Mouse (Mus musculus): ENCODE measurements at regions not wholly inside any gene's neighbourhood (a gene's known extent, or its start where the extent isn't known, plus 50 kb on each side); places are given as distances from the start of the nearest gene placed in this dataset.

DNA sequence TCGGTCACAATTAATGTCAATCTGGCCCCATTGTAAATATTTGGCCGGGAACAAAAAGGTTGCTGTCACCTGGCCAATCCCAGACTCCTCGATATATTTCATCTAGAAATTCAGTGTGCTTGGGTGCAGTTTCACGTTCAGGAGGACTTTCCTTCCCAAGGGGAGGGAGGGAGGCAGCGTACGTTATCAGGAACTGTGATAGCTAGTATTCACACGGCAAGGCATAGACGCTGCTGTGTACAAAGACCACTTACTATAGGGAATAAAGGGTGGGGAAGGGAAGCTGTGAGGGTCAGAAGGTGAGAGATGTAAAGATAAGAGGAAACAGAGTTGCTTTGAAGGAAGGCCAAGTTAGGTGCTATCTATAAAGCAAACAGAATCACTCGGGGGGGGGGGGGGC is 132.7 kb upstream of the Sox9 start:
- no peak overlapping the region for H3K4me2 ChIP-seq (ENCODE audit: low read depth, low read length)
- no peaks in the 10 kb centered on the region for H3K9me3 ChIP-seq (ENCODE audit: control insufficient read depth, low read length)
- WGBS = 31% methylated on average over 9 of the region's 9 CpGs
- H3K36me3 ChIP-seq (ENCODE audit: control insufficient read depth, insufficient read depth, low read length) = no peaks in the 10 kb centered on the region
- H3K27ac ChIP-seq (ENCODE audit: low read length) = no peak overlapping the region
- H3K4me1 ChIP-seq (ENCODE audit: control insufficient read depth, insufficient read depth, low read length) = no peaks in the 10 kb centered on the region
- H3K9ac ChIP-seq (ENCODE audit: low read depth, low read length) = no peak overlapping the region
- peak; percentile 63; the same call in 1 of the 2 replicates for ATAC-seq
- H3K4me3 ChIP-seq (ENCODE audit: low read length) = no peak overlapping the region
- no peaks in the 10 kb centered on the region for H3K27me3 ChIP-seq (replicated peaks; ENCODE audit: control insufficient read depth, insufficient read depth, low read length)

DNA sequence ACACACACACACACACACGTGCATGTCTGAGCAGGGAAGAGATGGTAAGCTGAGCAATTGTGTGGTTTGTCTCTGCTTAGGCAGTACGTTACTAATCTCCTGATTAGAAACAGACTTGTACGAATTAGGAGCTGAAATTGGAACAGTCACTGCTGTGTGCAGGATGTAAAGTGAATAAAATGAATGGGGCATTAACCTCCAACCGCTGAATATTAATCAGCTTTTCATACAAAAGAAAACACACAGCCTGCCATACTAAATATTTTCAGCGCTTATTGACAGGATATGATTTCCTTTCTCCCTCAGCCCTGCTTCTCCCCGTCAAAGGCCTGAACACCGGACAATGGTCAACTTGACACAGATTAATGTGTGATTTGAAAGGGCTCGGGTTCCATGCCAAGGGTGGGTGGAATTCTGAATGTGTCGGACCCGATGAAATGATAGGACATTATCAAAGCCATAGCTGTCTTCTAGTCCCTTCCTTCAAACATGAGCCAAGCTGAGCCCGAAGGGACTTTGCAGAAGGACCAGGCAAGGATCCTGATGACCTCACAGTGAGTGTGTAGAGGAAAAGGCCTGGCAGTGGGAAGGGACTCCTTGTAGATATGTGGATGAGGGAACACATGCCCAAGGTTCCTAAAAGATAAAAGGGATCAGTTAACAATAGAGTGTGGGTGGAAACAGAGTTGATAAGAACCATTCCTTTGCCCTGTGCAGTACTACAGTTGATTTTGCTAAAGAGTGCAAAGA is 124.4 kb upstream of the Sox9 start:
- no peak overlapping the region for H3K4me3 ChIP-seq (ENCODE audit: low read length)
- H3K9me3 ChIP-seq (ENCODE audit: control insufficient read depth, low read length) = no peaks in the 10 kb centered on the region
- 66% methylated on average over 11 of the region's 11 CpGs for WGBS
- H3K9ac ChIP-seq (ENCODE audit: low read depth, low read length) = no peak overlapping the region
- H3K4me2 ChIP-seq (ENCODE audit: low read depth, low read length) = no peak overlapping the region
- H3K36me3 ChIP-seq (ENCODE audit: control insufficient read depth, insufficient read depth, low read length) = no peaks in the 10 kb centered on the region
- ATAC-seq = no peak
- no peaks in the 10 kb centered on the region for H3K27me3 ChIP-seq (replicated peaks; ENCODE audit: control insufficient read depth, insufficient read depth, low read length)
- H3K27ac ChIP-seq (ENCODE audit: low read length) = no peak overlapping the region
- no peaks in the 10 kb centered on the region for H3K4me1 ChIP-seq (ENCODE audit: control insufficient read depth, insufficient read depth, low read length)

DNA sequence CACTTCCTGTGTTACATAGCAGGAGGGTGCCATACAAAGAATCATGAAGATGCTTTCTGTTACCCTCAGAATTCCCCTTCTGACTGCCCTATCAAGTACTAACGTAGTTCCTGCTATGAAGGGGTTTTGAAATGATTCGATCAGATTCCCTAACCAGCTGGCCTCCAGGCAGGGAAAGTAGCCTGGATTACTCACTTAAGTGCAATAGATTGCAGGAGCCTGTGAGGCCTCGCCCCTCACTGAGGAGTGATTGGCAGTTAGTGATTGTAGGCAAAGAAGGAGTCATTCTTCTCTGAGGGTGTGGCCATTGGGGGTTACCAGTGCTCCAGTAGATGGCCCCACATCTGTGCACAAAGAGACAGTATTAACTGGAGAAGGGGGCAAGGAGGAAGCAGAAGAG is 122.1 kb upstream of the Sox9 start:
- no peak for ATAC-seq
- no peak overlapping the region for H3K27ac ChIP-seq (ENCODE audit: low read length)
- 63% methylated on average over 3 of the region's 3 CpGs for WGBS

DNA sequence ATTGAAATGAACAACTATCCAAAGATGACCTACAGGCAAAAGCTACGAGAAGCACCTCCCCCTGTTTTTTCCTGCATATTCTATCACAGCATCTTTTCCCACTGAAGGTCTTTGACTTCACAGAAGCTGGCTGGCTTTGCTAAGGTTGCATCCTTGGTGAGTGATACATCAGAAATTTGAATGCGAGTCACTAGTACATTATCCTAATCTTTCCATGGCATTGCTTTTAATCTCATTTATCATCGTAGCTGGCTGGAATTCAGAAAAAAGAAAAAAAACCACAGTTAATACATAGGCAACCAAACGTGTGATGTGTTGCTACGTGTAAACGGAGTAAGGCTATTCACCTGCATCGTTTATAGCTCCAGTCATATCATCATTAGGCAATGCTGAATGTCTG is 120.6 kb upstream of the Sox9 start:
- H3K9ac ChIP-seq (ENCODE audit: low read depth, low read length) = no peak overlapping the region
- no peak for ATAC-seq
- no peak overlapping the region for H3K4me2 ChIP-seq (ENCODE audit: low read depth, low read length)
- H3K27ac ChIP-seq (ENCODE audit: low read length) = no peak overlapping the region
- H3K4me3 ChIP-seq (ENCODE audit: low read length) = no peak overlapping the region
- no peaks in the 10 kb centered on the region for H3K9me3 ChIP-seq (ENCODE audit: control insufficient read depth, low read length)
- no peaks in the 10 kb centered on the region for H3K4me1 ChIP-seq (ENCODE audit: control insufficient read depth, insufficient read depth, low read length)
- no peaks in the 10 kb centered on the region for H3K27me3 ChIP-seq (replicated peaks; ENCODE audit: control insufficient read depth, insufficient read depth, low read length)
- no peaks in the 10 kb centered on the region for H3K36me3 ChIP-seq (ENCODE audit: control insufficient read depth, insufficient read depth, low read length)
- WGBS = 84% methylated on average over 7 of the region's 7 CpGs

More for the DNA sequence above, 122.1 kb upstream of the Sox9 start:
- Histone ChIP-seq H3K9me3 (ENCODE audit: control insufficient read depth, low read length) (no peaks in the 10 kb centered on the region), H3K4me1 (ENCODE audit: control insufficient read depth, insufficient read depth, low read length) (no peaks in the 10 kb centered on the region), H3K4me3 (ENCODE audit: low read length) (no peak overlapping the region), H3K9ac (ENCODE audit: low read depth, low read length) (no peak overlapping the region), H3K4me2 (ENCODE audit: low read depth, low read length) (no peak overlapping the region), H3K36me3 (ENCODE audit: control insufficient read depth, insufficient read depth, low read length) (no peaks in the 10 kb centered on the region), H3K27me3 (replicated peaks; ENCODE audit: control insufficient read depth, insufficient read depth, low read length) (no peaks in the 10 kb centered on the region)

DNA sequence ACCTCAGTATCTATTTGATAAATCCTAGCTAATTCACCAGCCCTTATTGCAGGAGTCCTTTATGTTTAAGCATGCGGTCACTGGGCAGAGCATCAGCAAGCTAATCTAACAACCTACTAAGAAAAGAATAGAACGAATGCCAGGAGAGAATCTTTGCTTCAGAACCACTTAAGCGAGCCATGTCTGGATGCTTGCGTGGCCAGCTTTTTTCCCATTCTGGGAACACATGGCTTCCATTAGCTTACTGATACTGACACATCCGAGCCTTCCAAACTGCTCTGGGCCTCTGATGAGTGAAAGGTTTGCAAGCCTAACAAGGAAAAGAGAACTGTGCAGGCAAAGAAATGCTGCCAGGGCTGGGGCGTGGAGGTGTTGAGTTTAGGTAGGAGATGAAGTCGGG is 114.7 kb upstream of the Sox9 start:
- no peak overlapping the region for H3K4me2 ChIP-seq (ENCODE audit: low read depth, low read length)
- H3K9ac ChIP-seq (ENCODE audit: low read depth, low read length) = no peak overlapping the region
- no peak overlapping the region for H3K27ac ChIP-seq (ENCODE audit: low read length)
- H3K4me1 ChIP-seq (ENCODE audit: control insufficient read depth, insufficient read depth, low read length) = no peaks in the 10 kb centered on the region
- ATAC-seq = no peak
- no peaks in the 10 kb centered on the region for H3K27me3 ChIP-seq (replicated peaks; ENCODE audit: control insufficient read depth, insufficient read depth, low read length)
- H3K9me3 ChIP-seq (ENCODE audit: control insufficient read depth, low read length) = no peaks in the 10 kb centered on the region
- H3K36me3 ChIP-seq (ENCODE audit: control insufficient read depth, insufficient read depth, low read length) = no peaks in the 10 kb centered on the region
- 87% methylated on average over 7 of the region's 7 CpGs for WGBS
- H3K4me3 ChIP-seq (ENCODE audit: low read length) = no peak overlapping the region

DNA sequence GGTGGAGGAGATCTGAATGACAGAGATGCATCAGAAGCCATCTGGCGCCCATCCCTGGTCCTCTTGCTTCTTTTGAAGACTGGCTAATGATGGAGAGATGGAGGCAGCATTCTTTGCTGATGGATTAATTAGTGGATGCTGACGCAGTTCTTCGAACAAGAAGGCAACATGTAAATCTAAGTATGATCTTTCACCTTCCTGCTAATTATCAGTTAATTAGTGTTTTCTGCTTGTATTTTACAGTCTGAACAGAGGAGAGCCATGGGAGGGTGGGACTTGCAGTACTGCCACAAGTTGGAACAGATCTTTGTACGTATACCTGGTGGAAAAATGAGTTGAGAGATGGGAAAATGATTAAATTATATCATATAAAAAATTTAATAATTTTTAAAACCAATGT is 109.9 kb upstream of the Sox9 start:
- Histone ChIP-seq H3K4me3 (ENCODE audit: low read length) (no peak overlapping the region), H3K27ac (ENCODE audit: low read length) (no peak overlapping the region), H3K4me1 (ENCODE audit: control insufficient read depth, insufficient read depth, low read length) (no peaks in the 10 kb centered on the region), H3K4me2 (ENCODE audit: low read depth, low read length) (no peak overlapping the region), H3K27me3 (replicated peaks; ENCODE audit: control insufficient read depth, insufficient read depth, low read length) (no peaks in the 10 kb centered on the region), H3K9me3 (ENCODE audit: control insufficient read depth, low read length) (no peaks in the 10 kb centered on the region), H3K36me3 (ENCODE audit: control insufficient read depth, insufficient read depth, low read length) (no peaks in the 10 kb centered on the region), H3K9ac (ENCODE audit: low read depth, low read length) (no peak overlapping the region)
- ATAC-seq = no peak
- 89% methylated on average over 4 of the region's 4 CpGs for WGBS

DNA sequence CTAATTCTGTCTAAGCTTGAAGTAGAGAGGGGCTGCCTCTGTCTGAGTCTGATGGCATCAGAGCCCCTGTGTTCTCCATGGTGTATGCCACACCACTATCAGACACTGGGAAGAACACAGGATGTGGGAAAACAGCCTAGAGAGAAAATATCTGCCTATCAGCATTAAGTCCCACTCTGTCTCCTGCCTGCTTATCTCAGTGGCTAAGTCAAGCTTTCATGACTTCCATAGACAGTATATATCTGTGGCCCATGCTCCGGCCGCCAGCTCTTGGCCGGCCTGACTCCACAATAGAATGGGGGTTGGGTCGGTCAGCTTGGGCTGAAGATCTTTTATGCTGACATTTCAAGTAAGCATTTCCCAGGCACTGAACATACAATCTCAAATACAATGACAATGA is 92.0 kb upstream of the Sox9 start:
- Histone ChIP-seq H3K4me2 (ENCODE audit: low read depth, low read length) (no peak overlapping the region), H3K27ac (ENCODE audit: low read length) (no peak overlapping the region), H3K36me3 (ENCODE audit: control insufficient read depth, insufficient read depth, low read length) (no peaks in the 10 kb centered on the region), H3K27me3 (replicated peaks; ENCODE audit: control insufficient read depth, insufficient read depth, low read length) (no peaks in the 10 kb centered on the region), H3K4me1 (ENCODE audit: control insufficient read depth, insufficient read depth, low read length) (no peaks in the 10 kb centered on the region), H3K4me3 (ENCODE audit: low read length) (no peak overlapping the region), H3K9ac (ENCODE audit: low read depth, low read length) (no peak overlapping the region), H3K9me3 (ENCODE audit: control insufficient read depth, low read length) (no peaks in the 10 kb centered on the region)
- ATAC-seq = no peak
- WGBS = 89% methylated on average over 4 of the region's 4 CpGs

DNA sequence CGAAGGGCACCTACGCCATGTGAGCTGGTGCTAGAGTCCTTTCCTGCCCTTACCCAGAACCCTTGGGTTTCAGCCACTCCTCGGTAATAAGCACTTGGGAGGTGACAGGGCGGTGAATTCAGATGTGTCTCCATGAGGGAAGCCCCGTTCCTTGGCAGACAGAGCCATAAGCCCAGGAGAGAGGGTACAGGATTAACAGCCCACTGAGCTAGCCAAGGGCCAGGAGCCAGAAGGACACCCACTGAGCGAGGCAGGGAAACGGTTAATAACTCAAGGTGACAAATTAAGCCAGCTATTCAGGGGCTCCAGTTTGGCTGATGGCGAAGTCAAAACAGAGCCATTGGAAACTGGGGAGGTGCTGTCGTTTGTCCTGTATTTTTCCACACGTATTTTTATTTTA is 75.9 kb upstream of the Sox9 start:
- Histone ChIP-seq H3K27me3 (replicated peaks; ENCODE audit: control insufficient read depth, insufficient read depth, low read length) (no peaks in the 10 kb centered on the region), H3K27ac (ENCODE audit: low read length) (no peak overlapping the region), H3K36me3 (ENCODE audit: control insufficient read depth, insufficient read depth, low read length) (no peaks in the 10 kb centered on the region), H3K4me3 (ENCODE audit: low read length) (no peak overlapping the region), H3K9me3 (ENCODE audit: control insufficient read depth, low read length) (no peaks in the 10 kb centered on the region), H3K9ac (ENCODE audit: low read depth, low read length) (no peak overlapping the region), H3K4me2 (ENCODE audit: low read depth, low read length) (no peak overlapping the region), H3K4me1 (ENCODE audit: control insufficient read depth, insufficient read depth, low read length) (no peaks in the 10 kb centered on the region)
- ATAC-seq = no peak
- WGBS = 81% methylated on average over 10 of the region's 10 CpGs

DNA sequence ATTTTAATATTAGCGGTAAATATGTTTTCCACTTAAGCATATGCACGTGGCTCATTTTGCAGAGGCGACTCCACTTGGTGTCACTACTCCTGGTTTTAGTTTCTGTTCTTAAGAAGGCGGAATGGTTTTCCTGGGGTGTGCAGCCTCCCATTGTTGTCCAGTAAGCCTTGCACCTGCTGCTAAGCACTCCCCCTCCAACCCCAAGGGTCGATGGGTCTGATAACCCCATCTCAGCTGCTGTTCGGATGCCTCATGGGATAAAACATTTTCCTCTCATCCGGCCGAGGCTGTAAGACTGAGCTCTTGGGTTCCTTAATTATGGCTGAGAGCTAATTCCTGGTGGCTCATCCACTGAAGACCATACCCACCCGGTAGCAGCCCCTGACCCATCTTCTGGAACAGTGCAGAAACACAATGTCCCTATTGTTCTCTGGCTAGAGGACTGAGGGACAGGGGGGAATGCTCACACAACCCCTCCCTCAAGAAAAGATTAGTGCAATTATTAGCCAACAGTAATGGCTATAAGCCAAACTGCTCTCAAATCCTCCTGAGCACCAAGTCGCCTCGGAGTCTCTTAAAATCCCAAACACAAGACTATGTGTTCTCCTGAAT is 73.8 kb upstream of the Sox9 start:
- no peaks in the 10 kb centered on the region for H3K9me3 ChIP-seq (ENCODE audit: control insufficient read depth, low read length)
- no peaks in the 10 kb centered on the region for H3K27me3 ChIP-seq (replicated peaks; ENCODE audit: control insufficient read depth, insufficient read depth, low read length)
- H3K4me2 ChIP-seq (ENCODE audit: low read depth, low read length) = no peak overlapping the region
- no peaks in the 10 kb centered on the region for H3K36me3 ChIP-seq (ENCODE audit: control insufficient read depth, insufficient read depth, low read length)
- no peak overlapping the region for H3K27ac ChIP-seq (ENCODE audit: low read length)
- H3K4me3 ChIP-seq (ENCODE audit: low read length) = no peak overlapping the region
- H3K9ac ChIP-seq (ENCODE audit: low read depth, low read length) = no peak overlapping the region
- 71% methylated on average over 11 of the region's 11 CpGs for WGBS
- H3K4me1 ChIP-seq (ENCODE audit: control insufficient read depth, insufficient read depth, low read length) = no peaks in the 10 kb centered on the region
- ATAC-seq = no peak

DNA sequence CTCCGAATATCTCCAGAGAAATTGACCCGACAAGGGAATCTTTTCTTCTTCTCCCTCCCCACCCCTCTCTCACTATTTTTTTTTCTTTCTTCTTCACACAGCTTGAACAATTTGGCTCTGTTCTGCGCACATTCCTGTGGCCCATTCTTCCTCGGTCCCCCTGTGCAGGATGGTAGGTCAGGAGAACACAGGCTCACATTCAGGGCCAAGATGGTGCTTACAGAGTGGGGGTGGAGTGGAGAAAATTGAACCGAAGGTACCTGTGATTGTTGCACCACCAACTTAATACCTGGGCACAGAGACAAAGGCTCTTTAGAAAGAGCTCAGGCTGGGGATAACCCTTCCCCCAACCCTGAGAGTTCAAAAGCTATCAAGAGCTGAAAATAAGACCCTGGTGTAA is 70.4 kb upstream of the Sox9 start:
- H3K4me3 ChIP-seq (ENCODE audit: low read length) = no peak overlapping the region
- H3K9me3 ChIP-seq (ENCODE audit: control insufficient read depth, low read length) = no peaks in the 10 kb centered on the region
- 69% methylated on average over 5 of the region's 5 CpGs for WGBS
- H3K27me3 ChIP-seq (replicated peaks; ENCODE audit: control insufficient read depth, insufficient read depth, low read length) = no peaks in the 10 kb centered on the region
- H3K9ac ChIP-seq (ENCODE audit: low read depth, low read length) = no peak overlapping the region
- H3K4me1 ChIP-seq (ENCODE audit: control insufficient read depth, insufficient read depth, low read length) = no peaks in the 10 kb centered on the region
- H3K4me2 ChIP-seq (ENCODE audit: low read depth, low read length) = no peak overlapping the region
- no peaks in the 10 kb centered on the region for H3K36me3 ChIP-seq (ENCODE audit: control insufficient read depth, insufficient read depth, low read length)
- H3K27ac ChIP-seq (ENCODE audit: low read length) = no peak overlapping the region
- ATAC-seq = no peak

All from intestine, embryonic 16.5 days (tissue).